Mouse (Mus musculus): ENCODE measurements around the gene Rpl38. TPM values are rescaled to one million over a fixed set of nuclear protein-coding genes. Genes with fewer than 3 reads are reported as not detected.

The Rpl38 gene
- polyA plus RNA-seq, 1 experiment from 2014 or later = 839 TPM

DNA sequence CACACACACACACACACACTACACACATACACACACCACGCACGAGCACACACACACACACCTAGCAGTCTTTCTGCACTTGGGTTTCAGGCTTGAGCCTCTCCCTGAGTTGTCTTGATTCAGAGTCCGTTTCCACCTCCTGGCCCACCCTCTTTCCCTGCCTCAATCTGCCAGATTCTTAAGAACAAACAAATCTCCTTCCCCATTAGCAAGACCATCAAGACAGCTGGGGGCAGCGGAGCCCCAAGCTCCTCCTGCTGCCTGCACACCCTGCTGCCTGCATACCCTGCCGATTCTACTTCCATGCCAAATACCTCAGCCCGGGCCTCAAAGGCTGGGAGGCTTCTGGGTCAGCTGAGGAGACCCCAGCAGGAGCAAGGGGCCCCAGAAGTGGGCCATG, 27.7 kb upstream of the Rpl38 start:
- no peak overlapping the region for H3K4me2 ChIP-seq (replicated peaks)
- no peak overlapping the region for H3K9ac ChIP-seq (replicated peaks)
- no peaks in the 10 kb centered on the region for H3K9me3 ChIP-seq
- ATAC-seq (ENCODE audit: low FRiP score, low read depth) = no peak
- no peaks in the 10 kb centered on the region for H3K36me3 ChIP-seq
- H3K27me3 ChIP-seq = peaks cover 45% of the 10 kb centered on the region
- peaks cover 32% of the 10 kb centered on the region for H3K4me1 ChIP-seq
- WGBS = 39% methylated on average over 6 of the region's 6 CpGs
- no peak overlapping the region for H3K4me3 ChIP-seq
- peak overlapping the region; percentile 49; the same call in 1 of the 2 replicates for H3K27ac ChIP-seq (replicated peaks)

DNA sequence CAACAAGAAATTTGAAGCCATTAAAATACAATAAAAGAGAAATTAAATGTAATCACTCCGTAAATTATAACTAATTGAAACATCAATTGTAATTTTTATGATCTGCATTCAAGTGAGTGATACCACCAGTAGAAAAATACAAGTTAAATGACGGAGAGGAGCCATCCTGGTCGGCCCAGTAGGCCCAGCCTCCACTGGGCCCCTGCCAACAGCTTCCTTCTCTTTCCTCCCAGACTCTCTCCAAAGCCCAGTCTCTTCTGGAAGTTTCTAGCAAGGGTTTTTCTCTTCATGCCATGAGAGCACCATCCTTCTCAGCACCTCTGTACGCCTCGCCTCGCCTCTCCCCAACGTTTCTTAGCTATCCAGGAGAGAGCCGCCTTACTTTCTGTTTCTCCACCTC, 27.2 kb upstream of the Rpl38 start:
- Histone ChIP-seq H3K36me3 (no peaks in the 10 kb centered on the region), H3K27ac (replicated peaks) (peak overlapping the region; percentile 49; the same call in 1 of the 2 replicates), H3K4me2 (replicated peaks) (no peak overlapping the region), H3K4me1 (peaks cover 29% of the 10 kb centered on the region), H3K4me3 (no peak overlapping the region), H3K9me3 (peaks cover 2% of the 10 kb centered on the region; the same call in 1 of the 2 replicates), H3K9ac (replicated peaks) (no peak overlapping the region), H3K27me3 (peaks cover 41% of the 10 kb centered on the region)
- WGBS = 92% methylated on average over 8 of the region's 8 CpGs
- no peak for ATAC-seq (ENCODE audit: low FRiP score, low read depth)

- H3K4me3 ChIP-seq = no peak overlapping the region
- peak; percentile 74 for ATAC-seq (ENCODE audit: low FRiP score, low read depth)
- H3K4me1 ChIP-seq = peaks cover 20% of the 10 kb centered on the region
- 45% methylated on average over 12 of the region's 12 CpGs for WGBS
- H3K27ac ChIP-seq (replicated peaks) = no peak overlapping the region
- H3K9ac ChIP-seq (replicated peaks) = no peak overlapping the region
- peaks cover 37% of the 10 kb centered on the region for H3K27me3 ChIP-seq
- peaks cover 7% of the 10 kb centered on the region; the same call in 1 of the 2 replicates for H3K9me3 ChIP-seq
- no peaks in the 10 kb centered on the region for H3K36me3 ChIP-seq
- H3K4me2 ChIP-seq (replicated peaks) = no peak overlapping the region
These were observed 26.1 kb upstream of the Rpl38 start for GRCm38 (mm10) chr11:114642184-114642583.

DNA sequence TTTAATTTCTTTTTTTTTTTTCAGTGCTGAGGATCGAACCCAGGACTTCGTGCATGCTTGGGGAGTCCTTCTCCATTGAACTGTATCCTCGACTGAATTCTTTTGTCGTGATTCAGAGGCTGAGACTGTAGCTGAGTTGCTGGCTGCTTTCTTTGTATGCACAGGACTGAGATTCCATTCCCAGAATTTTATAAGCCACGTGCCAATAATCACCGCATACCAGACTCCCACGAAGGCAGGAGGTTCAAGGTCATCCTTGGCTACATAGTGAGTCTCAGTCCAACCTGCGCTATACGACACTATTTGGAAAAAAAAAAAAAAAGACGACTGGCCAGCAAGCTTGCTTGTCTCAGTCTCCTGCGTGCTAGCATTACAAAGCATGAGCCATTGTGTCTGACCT, 25.4 kb upstream of the Rpl38 start:
- 79% methylated on average over 11 of the region's 11 CpGs for WGBS
- H3K9ac ChIP-seq (replicated peaks) = no peak overlapping the region

DNA sequence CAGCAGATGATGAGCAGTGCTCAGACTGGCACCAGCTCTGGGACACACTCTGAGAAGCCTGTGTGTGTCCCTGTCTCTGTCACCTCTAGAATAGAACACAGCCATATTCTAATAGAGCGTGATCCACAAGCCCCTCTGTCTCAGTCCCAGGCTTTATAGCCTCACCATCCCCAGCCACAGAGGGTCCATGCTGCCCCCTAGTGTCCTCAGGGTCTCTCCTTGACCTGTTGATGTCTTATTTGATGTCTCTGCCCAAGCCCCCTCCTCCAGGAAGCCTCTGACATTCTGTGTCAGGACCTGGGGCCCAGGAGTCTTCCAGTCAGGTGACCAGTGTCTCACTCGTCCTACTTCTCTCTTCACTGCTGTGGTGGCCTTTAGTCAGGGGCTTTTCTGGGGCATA, 24.2 kb upstream of the Rpl38 start:
- Histone ChIP-seq H3K9ac (replicated peaks) (no peak overlapping the region), H3K4me2 (replicated peaks) (no peak overlapping the region), H3K36me3 (no peaks in the 10 kb centered on the region), H3K4me1 (peaks cover 15% of the 10 kb centered on the region), H3K27ac (replicated peaks) (no peak overlapping the region), H3K9me3 (peaks cover 7% of the 10 kb centered on the region; the same call in 1 of the 2 replicates), H3K4me3 (no peak overlapping the region), H3K27me3 (peaks cover 17% of the 10 kb centered on the region)
- ATAC-seq (ENCODE audit: low FRiP score, low read depth) = no peak
- 45% methylated on average over 2 of the region's 2 CpGs for WGBS

More for the DNA sequence above, 25.4 kb upstream of the Rpl38 start:
- Histone ChIP-seq H3K4me1 (peaks cover 17% of the 10 kb centered on the region), H3K27me3 (peaks cover 29% of the 10 kb centered on the region), H3K27ac (replicated peaks) (no peak overlapping the region), H3K36me3 (no peaks in the 10 kb centered on the region), H3K9me3 (peaks cover 7% of the 10 kb centered on the region; the same call in 1 of the 2 replicates), H3K4me2 (replicated peaks) (no peak overlapping the region), H3K4me3 (no peak overlapping the region)
- ATAC-seq (ENCODE audit: low FRiP score, low read depth) = no peak

- Histone ChIP-seq H3K4me2 (replicated peaks) (no peak overlapping the region), H3K27me3 (peaks cover 15% of the 10 kb centered on the region), H3K36me3 (no peaks in the 10 kb centered on the region), H3K9ac (replicated peaks) (no peak overlapping the region), H3K4me1 (peaks cover 7% of the 10 kb centered on the region; the same call in 1 of the 2 replicates), H3K27ac (replicated peaks) (no peak overlapping the region), H3K9me3 (peaks cover 7% of the 10 kb centered on the region; the same call in 1 of the 2 replicates), H3K4me3 (no peak overlapping the region)
- no peak for ATAC-seq (ENCODE audit: low FRiP score, low read depth)
- 64% methylated on average over 4 of the region's 4 CpGs for WGBS
These were observed 18.8 kb upstream of the Rpl38 start for GRCm38 (mm10) chr11:114649510-114649909.

GRCm38 (mm10) chr11:114652531-114652930, 15.8 kb upstream of the Rpl38 start:
- 8% methylated on average over 16 of the region's 16 CpGs for WGBS
- H3K9me3 ChIP-seq = no peaks in the 10 kb centered on the region
- no peak for ATAC-seq (ENCODE audit: low FRiP score, low read depth)
- H3K9ac ChIP-seq (replicated peaks) = no peak overlapping the region
- no peak overlapping the region for H3K27ac ChIP-seq (replicated peaks)
- no peak overlapping the region for H3K4me3 ChIP-seq
- peaks cover 15% of the 10 kb centered on the region for H3K4me1 ChIP-seq
- peak overlapping the region; percentile 18; the same call in 1 of the 2 replicates for H3K4me2 ChIP-seq (replicated peaks)
- no peaks in the 10 kb centered on the region for H3K36me3 ChIP-seq
- H3K27me3 ChIP-seq = peaks cover 27% of the 10 kb centered on the region

DNA sequence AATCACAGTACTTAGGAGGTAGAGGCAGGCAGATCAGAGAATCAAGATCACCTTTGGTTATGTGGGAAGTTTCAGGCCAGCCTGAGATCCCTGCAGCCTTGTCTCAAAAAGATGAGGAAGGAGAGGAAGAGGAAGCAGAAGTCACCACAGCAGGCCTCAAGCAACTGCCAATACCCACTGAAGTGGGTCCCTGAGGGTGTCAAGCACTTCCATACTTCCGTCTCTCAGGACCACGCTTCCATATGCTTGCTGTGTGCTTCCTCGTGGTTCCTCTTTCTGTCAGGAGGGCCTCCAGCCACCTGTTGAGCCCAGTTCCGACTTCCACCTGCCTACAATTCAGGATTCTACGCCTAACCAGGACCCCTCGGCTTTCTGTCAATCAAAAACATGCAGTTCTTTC, 14.7 kb upstream of the Rpl38 start:
- peaks cover 16% of the 10 kb centered on the region for H3K4me1 ChIP-seq
- H3K27ac ChIP-seq (replicated peaks) = no peak overlapping the region
- no peaks in the 10 kb centered on the region for H3K36me3 ChIP-seq
- H3K9ac ChIP-seq (replicated peaks) = no peak overlapping the region
- no peak overlapping the region for H3K4me2 ChIP-seq (replicated peaks)
- peaks cover 27% of the 10 kb centered on the region for H3K27me3 ChIP-seq
- ATAC-seq (ENCODE audit: low FRiP score, low read depth) = no peak
- no peaks in the 10 kb centered on the region for H3K9me3 ChIP-seq
- WGBS = 84% methylated on average over 6 of the region's 6 CpGs
- H3K4me3 ChIP-seq = no peak overlapping the region

- no peaks in the 10 kb centered on the region for H3K36me3 ChIP-seq
- peaks cover 27% of the 10 kb centered on the region for H3K27me3 ChIP-seq
- no peaks in the 10 kb centered on the region for H3K9me3 ChIP-seq
- no peak overlapping the region for H3K9ac ChIP-seq (replicated peaks)
- WGBS = 70% methylated on average over 5 of the region's 5 CpGs
- H3K4me1 ChIP-seq = peaks cover 16% of the 10 kb centered on the region
- H3K4me3 ChIP-seq = no peak overlapping the region
- no peak overlapping the region for H3K4me2 ChIP-seq (replicated peaks)
- ATAC-seq (ENCODE audit: low FRiP score, low read depth) = no peak
- no peak overlapping the region for H3K27ac ChIP-seq (replicated peaks)
These were observed 13.8 kb upstream of the Rpl38 start for GRCm38 (mm10) chr11:114654552-114654951.

DNA sequence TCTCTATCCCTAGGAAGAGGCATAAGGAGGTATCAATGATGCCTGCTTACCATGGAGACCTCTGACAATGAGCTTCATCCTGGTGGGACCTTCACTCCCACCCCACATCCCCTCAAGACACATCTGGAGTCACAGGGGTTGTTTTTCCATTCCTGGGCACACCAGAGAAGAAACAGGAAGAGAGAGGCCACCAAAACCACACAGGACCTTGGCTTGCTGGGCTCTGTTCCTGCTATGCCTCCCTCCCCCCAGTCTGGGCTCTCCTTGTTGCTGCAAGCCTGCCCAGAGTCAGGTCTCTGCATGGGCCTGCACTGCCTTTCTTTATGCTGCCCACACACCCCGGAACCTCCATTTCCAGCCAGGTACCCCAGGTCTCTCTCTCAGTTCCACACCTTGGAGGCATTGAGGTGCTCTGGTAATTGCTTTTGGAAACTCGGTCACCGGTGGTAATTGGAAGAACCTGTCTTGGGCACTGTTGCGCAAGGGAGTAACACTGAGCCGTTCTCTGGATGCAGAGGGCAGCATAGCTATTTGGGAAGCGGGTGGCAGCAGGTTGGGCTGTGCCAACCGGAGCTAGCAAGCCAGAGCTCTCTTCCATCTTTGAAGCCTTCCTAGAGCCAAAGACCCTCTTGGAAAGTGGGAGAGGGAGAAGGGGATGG, 12.8 kb upstream of the Rpl38 start:
- WGBS = 90% methylated on average over 7 of the region's 7 CpGs
- Histone ChIP-seq H3K9ac (replicated peaks) (no peak overlapping the region), H3K4me1 (peaks cover 16% of the 10 kb centered on the region)

DNA sequence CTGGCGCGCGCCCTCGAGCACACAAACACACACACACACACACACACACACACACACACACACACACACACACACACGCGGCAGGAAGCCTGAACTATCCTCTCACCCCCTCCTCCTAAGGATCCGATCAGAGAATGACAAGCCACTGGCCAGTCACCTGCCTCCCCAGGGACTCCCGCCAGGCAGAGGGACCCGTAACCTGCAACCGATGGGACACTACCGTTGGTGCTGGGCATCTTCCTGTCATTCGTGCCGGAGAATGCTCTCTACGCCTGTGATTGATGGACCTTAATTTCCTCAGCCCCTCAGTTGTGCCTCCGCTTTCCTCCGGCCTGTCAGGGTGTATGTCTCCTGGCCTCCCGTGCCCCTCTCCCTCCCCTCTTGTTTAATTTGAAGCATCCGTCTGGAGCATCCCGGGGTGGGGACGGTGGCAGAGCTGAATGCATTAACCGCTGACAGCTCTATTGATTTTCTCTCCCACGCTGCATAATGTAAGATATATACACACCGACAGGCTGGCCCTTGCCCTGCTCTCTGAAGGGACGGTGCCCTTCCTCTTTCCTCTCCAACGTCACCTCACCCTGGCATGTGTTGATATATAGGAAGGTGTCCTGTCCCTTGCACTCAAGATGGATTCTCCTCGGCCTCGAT, 11.2 kb upstream of the Rpl38 start:
- H3K27ac ChIP-seq (replicated peaks) = peak overlapping the region; percentile 79
- no peak for ATAC-seq (ENCODE audit: low FRiP score, low read depth)
- 39% methylated on average over 25 of the region's 27 CpGs for WGBS
- H3K27me3 ChIP-seq = peaks cover 27% of the 10 kb centered on the region
- no peak overlapping the region; the same call in 1 of the 2 replicates for H3K9ac ChIP-seq (replicated peaks)
- H3K4me1 ChIP-seq = peaks cover 16% of the 10 kb centered on the region
- no peaks in the 10 kb centered on the region for H3K36me3 ChIP-seq
- no peaks in the 10 kb centered on the region for H3K9me3 ChIP-seq
- H3K4me3 ChIP-seq = no peak overlapping the region
- H3K4me2 ChIP-seq (replicated peaks) = peak overlapping the region; percentile 32

More for the DNA sequence above, 12.8 kb upstream of the Rpl38 start:
- no peaks in the 10 kb centered on the region for H3K36me3 ChIP-seq
- H3K9me3 ChIP-seq = no peaks in the 10 kb centered on the region
- peaks cover 27% of the 10 kb centered on the region for H3K27me3 ChIP-seq
- H3K4me2 ChIP-seq (replicated peaks) = no peak overlapping the region
- no peak overlapping the region for H3K27ac ChIP-seq (replicated peaks)
- H3K4me3 ChIP-seq = no peak overlapping the region
- ATAC-seq (ENCODE audit: low FRiP score, low read depth) = no peak

GRCm38 (mm10) chr11:114657737-114658136, 10.6 kb upstream of the Rpl38 start:
- H3K27ac ChIP-seq (replicated peaks) = peak overlapping the region; percentile 79
- H3K27me3 ChIP-seq = peaks cover 25% of the 10 kb centered on the region
- H3K4me2 ChIP-seq (replicated peaks) = 0 out of 2 replicates have a peak overlapping the region, but pooled peaks have one; percentile 32
- H3K4me1 ChIP-seq = peaks cover 10% of the 10 kb centered on the region
- no peaks in the 10 kb centered on the region for H3K9me3 ChIP-seq
- H3K4me3 ChIP-seq = no peak overlapping the region
- H3K36me3 ChIP-seq = no peaks in the 10 kb centered on the region
- H3K9ac ChIP-seq (replicated peaks) = no peak overlapping the region; the same call in 1 of the 2 replicates
- WGBS = 24% methylated on average over 7 of the region's 7 CpGs
- no peak for ATAC-seq (ENCODE audit: low FRiP score, low read depth)

Data from midbrain, embryonic 12.5 days (tissue).